Mouse (Mus musculus): ENCODE results near the gene Adamtsl1. TPM values are rescaled to one million over a fixed set of nuclear protein-coding genes. Genes with fewer than 3 reads are reported as not detected.

Adamtsl1 gene
- total RNA-seq, 2 experiments from 2014 or later: 9.6 to 13.2 TPM

- DNase-seq (ENCODE audit: low spot score in 2 of 2): no peak
Measured at GRCm38 (mm10) chr4:86391176-86391575, 877.2 kb downstream of the Adamtsl1 start.

DNA sequence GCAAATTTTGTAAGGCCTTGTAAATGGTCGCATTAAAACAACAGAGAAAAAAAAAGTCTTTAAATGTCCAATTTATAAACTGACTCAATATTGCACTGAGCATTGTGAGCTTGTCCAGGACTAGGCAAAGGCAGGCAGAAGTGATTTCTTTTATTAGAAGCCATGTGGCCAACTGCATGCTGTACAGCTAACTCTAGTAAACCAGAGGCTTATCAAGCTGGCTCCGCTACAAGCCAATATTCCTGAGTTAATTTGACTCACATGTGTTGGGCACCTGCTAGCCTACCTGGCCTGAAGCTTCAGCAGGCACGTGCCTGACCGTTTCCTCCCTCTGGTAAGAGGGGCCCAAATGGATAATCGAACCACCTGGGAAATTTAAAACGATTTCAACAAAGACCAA is 881.7 kb downstream of the Adamtsl1 start:
- no peak for DNase-seq (ENCODE audit: low spot score in 2 of 2)

- no peak for DNase-seq (ENCODE audit: low spot score in 2 of 2)
Measured at GRCm38 (mm10) chr4:86396672-86397288, 882.8 kb downstream of the Adamtsl1 start.

DNA sequence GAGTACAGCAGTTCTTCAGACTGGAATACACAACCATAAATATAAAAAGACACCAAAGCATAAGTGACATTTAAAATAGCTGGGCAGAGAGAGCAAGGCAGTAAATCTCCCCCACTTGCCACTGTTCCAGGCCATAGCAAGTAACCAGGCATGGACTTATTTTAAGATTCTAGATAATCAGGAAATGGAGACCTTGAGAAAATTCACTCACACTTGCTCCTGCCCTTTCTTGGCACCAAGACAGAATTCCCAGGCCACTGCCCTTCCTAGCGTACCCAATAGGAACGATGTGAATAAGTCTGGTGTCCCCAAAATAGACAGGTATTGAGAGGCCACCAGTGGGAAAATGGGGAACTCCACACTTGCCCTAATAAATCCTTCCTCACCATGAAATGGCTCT is 883.5 kb downstream of the Adamtsl1 start:
- no peak for DNase-seq (ENCODE audit: low spot score in 2 of 2)

GRCm38 (mm10) chr4:86401116-86401515 is 887.1 kb downstream of the Adamtsl1 start:
- DNase-seq (ENCODE audit: low spot score in 2 of 2): no peak

DNA sequence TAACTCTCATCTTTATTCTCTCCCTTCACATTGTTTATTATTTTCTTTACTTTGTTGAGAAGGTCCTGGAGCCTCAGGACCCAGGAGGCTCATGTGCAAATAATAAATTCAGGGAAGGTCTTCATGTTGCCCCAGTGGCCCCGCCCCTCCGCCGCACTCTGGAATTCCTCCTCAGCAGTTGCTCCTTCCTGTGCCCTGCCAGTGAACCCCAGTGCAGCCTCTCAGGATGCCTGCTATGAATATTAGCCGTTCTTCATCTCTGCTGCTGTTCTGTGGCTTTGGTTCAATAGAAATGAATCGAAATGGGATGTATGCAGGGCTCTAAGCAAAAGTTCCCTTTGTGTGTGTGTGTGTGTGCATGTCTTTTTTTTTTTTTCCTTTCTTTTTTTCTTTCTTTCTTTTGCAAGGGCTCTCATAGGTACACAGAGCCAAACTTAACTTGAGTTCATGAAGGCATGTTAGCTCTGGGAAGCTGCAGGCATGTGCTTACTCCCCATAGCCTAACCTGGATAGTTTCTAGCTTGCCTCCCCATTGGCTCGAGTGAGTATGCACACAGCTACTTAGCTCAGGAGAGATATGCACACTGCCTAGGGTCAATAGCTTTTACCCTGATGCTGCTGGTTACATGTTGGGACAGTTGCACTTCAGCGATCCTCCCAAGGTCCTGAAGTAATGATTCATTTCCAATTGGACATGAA is 892.7 kb downstream of the Adamtsl1 start:
- no peak for DNase-seq (ENCODE audit: low spot score in 2 of 2)

DNA sequence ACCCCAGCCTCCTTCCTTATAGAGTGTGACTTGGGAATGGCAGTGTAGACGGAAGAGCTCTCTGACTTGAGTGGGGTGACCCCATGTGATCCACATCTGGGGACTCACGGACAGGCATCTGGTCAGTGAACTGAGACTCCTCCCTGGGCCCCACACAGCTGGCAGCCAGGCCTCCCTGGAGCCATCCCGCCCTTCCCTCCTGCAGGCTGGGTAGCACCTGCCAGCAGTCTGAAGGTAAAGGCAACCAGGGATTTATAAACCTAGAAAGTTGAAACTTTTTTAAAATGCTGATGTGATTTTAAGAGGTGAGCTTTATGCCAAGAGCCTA is 893.2 kb downstream of the Adamtsl1 start:
- DNase-seq (ENCODE audit: low spot score in 2 of 2): no peak

DNA sequence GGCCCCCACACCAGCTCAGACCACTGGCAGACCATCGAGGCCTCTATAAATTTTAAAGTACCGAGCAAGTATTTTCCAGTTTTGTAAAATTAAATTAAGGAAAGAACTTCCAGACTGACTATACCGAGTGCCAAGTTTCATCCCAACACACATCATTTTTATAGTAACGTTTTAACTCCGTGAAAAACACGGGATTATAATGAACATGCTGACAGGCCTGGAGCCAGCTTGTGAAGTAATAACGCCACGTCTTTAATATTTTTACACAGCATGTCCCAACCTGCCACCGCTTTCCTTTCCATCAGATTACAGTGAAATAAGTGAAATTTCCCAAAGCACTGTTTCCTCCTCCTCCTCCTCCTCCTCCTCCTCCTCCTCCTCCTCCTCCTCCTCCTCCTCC is 894.4 kb downstream of the Adamtsl1 start:
- DNase-seq (ENCODE audit: low spot score in 2 of 2): peak in 1 of 2 experiments; percentile 16

- DNase-seq (ENCODE audit: low spot score in 2 of 2): no peak
Measured at GRCm38 (mm10) chr4:86410946-86411345, 897.0 kb downstream of the Adamtsl1 start.

DNA sequence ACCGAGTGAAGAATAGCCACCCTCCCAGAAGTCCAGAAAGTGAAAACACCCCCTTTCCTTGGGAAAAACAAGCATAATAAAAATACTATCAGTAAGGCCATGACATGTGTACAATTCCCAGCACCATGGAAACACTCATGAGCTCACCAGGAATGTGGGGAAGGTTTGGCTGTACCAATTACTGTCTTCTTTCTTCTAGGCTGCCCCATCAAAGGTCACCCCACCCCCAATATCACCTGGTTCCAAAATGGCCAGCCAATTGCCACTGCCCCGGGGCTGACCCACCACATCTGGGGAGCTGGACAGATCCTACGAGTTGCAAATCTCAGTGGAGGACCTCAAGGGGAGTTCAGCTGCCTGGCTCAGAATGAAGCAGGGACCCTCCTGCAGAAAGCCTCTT is 899.4 kb downstream of the Adamtsl1 start:
- no peak for DNase-seq (ENCODE audit: low spot score in 2 of 2)

DNA sequence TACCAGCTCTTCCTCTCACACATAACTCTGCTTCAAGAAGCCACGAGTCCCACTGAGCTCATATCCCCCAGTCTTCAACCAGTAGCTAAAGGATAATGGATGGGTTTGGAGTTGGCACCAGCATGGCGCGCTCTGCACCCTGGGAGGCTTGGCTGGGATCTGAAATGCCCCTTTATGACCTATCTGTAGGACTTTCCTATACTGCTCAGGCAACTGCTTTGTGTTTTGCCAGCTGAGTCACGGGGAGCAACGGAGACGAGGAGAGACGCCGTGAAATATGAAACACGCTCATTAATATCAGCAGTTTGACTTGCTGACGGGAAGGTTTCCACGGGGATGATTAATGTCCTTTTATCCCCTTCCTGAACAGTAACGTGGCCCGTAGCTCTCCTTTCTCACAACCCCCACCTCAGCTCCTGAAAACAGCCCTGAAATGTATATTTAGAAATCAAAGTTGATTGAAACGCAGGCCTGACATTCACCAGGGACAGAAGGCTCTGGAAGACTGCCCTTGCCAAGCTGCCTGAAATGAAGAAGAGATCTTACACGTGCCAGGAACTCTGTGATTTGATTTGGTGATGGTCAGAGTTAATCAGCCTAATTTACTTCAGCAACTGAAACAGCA is 902.5 kb downstream of the Adamtsl1 start:
- peak; percentile 22 to 34 for DNase-seq (ENCODE audit: low spot score in 2 of 2)

DNA sequence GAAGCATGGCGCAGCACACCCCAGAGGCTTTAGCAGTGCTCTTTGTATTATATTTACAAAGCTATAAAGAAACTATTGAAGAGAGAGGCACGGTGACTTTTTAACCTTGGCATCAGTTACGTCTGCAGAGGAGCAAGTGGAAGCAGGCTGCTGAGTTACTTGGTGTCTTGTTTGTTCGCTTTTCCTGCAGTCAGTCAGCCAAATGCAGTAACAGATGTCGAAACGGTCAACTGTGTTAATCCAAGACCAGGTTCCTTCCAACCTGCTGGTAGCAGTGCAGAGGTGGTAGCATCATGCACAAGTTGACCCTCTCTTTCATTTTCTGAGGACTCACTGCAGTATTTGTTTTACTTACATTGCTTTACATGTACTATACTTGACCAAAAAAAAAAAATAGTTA is 908.6 kb downstream of the Adamtsl1 start:
- no peak for DNase-seq (ENCODE audit: low spot score in 2 of 2)

DNA sequence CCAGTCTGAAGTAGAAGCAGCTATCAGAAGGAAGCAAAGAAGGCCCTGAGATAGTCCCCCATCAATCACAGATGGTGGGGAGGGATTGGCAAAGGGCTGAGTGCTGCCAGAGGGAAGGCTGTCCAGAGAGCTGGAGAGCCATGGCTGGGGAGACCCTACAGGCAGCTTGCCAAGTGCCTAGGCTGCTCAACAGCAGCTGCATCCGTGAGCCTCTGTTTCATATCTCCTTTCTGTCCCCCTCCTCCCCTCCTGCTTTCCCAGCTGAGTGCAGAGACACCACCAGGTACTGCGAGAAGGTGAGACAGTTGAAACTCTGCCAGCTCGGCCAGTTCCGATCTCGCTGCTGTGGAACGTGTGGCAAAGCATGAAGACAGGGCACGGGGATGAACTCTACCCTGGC is 911.6 kb downstream of the Adamtsl1 start:
- no peak for DNase-seq (ENCODE audit: low spot score in 2 of 2)

DNA sequence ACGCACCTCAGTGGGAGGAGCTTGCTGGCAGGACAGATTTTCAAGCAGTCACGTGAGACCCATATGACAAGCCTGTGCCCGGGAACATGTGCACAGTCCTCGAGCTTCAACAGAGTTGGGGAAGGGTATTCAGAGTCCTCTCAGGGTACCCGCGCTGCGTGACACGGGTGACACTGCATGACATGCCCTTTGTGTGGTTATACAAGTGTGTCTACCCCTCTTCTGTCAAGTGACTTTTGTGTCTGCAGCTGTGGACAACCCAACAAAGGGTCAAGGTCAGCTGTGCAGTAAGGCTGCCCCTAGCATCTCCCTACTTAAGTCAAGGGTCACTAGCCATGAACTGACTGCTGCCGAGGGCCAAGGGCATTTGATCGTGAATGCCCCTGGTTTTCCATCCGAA is 912.6 kb downstream of the Adamtsl1 start:
- no peak for DNase-seq (ENCODE audit: low spot score in 2 of 2)

DNA sequence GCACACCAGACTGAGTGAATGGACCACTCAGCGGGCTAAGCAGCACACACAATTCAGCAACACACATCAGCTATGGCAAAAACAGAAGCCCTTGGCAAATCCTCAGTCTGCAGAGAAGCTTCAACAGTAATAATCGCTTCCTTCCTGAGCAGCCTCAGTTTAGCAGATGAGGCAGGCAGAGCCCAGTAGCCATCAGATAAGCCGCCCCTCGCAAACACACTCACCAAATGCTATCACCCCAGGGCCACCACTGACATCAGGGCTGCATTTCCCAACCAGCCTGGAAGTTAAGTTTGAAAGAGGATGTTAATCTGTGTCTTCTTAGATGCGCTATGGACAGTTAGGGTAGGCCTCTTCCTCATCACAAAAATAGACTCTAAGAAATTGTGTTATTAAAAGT is 913.3 kb downstream of the Adamtsl1 start:
- no peak for DNase-seq (ENCODE audit: low spot score in 2 of 2)

DNA sequence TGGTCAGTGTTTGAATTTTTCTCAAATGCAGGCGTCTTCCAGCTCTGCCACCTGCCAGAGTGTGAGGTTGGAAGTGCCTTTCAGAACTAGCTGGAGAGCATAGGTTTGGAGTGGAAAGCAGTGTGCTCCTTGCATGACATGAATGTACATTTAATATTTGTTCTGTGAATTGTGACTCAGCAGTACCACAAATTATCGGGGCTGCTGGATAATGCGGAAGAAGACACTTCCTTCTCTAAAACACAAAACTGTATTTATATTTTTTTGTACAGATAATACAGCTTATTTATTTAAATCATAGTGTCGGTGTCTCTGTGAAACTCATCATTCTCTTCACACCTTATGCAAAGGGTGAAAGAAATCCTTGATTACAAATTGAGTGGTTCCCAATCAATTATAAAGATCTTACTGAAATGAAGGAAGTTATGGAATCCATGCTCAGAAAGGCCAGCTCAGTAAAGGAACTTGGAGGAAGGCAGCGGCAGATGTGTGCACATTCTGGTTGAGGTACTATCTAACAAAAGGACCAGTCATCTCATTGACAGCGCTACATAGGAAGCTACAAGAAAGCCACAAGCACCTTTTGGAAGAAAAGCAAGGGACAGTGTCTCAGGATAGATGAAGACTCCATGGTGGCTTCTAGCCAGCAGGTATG is 914.2 kb downstream of the Adamtsl1 start:
- no peak for DNase-seq (ENCODE audit: low spot score in 2 of 2)

- no peak for DNase-seq (ENCODE audit: low spot score in 2 of 2)
Measured at GRCm38 (mm10) chr4:86435631-86436030, 921.7 kb downstream of the Adamtsl1 start.

DNA sequence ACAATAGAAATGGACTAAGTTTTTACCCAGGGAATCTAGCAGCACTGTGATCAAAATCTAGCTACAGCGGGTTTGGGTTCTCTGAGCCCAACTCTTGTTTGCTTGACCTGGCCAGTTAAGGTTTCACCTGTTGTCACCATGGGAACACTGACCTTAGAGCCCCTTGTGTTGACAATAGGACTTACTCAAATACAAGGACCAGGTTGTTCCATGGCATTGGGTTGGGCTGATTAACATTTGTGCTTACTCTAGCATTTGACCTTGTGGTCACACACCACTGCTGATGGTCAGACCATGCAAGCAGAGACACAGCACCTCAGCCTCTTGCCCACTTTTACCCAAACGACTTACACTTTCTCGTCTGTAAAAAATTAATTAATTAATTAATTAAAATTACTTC is 922.4 kb downstream of the Adamtsl1 start:
- no peak for DNase-seq (ENCODE audit: low spot score in 2 of 2)

DNA sequence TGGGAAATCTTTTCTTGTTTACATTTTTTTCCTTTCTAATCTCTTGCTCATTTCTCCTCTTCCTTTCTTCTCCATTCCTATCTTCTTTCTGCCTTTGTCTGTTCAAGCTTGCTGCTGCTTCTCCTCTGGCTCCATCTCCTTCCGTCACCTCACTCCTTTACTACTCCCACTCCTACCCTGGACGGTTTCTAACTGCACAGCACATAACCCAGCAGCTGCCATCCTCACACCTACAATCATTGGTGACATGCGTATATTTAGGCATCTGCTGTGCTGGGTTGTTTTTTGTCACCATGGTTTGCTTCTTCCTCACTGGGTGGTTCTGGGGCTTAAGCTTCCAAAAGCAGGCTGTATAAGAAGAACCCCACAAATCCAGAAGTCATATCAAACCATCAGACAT is 936.5 kb downstream of the Adamtsl1 start:
- no peak for DNase-seq (ENCODE audit: low spot score in 2 of 2)

DNA sequence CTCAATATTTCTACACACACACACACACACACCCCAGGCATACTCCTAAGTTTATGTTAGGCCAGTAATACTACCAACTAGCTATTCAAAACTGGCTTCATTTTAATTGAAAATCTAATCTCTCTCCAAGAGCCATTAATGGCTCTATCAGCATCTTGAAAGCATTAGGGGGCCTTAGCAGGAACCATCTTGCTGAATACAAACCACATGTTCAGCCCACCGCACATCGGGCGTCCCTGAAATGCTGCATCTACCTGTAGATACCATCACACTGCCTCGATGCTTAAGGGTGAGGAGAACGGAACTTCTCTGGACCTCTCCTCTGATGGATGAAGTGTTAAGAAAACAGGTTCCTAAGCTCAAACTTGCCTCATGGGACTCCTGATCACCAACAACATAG is 950.8 kb downstream of the Adamtsl1 start:
- no peak for DNase-seq (ENCODE audit: low spot score in 2 of 2)

Measured in layer of hippocampus, postnatal 14 days (tissue).